Mouse (Mus musculus) lung, adult 2 months (tissue): Measurements from ENCODE around the gene Apoc1.

Experiments used
- CTCF ChIP-seq: fragments of 200-500 bp; IDR thresholded peaks from 2 replicates; pipeline ENCODE4 v1.5.1; 2011; ENCODE audit warnings: mild to moderate bottlenecking, low read length, control low read depth; ENCODE audit not compliant: insufficient read depth
- POLR2A ChIP-seq: fragments of 200-500 bp; IDR thresholded peaks from 2 replicates; pipeline ENCODE4 v1.6.1; 2011; ENCODE audit warnings: low read depth, mild to moderate bottlenecking, control low read depth, low read length, borderline replicate concordance; ENCODE audit errors: extremely low read depth

DNA sequence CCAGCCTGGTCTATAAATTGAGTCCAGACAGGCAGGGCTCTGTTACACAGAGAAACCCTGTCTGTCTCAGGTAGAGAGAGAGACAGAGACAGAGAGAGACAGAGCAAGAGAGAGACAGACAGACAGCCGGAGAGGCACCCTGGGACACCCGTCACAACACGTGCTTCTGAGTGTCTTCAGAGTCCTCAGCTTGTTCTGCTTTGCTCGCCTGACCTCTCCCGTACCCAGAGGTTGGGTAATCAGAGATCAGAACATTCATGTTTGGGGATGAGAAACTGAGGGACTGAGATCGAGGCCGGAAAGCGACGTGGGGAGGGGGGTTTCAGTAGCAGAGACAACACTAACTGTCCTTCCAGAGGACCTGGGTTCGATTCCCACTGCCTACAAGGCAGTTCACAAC, 16.6 kb downstream of the Apoc1 start:
- TF ChIP-seq POLR2A = no peak
- TF ChIP-seq CTCF = no peak
